Mouse (Mus musculus) ES-Bruce4 (cell line): Measurements from ENCODE around the gene Mogat1. TPM values are rescaled to one million over a fixed set of nuclear protein-coding genes. Genes with fewer than 3 reads are reported as not detected.

Experiments
- H3K27ac ChIP-seq: 2 replicates; pipeline ENCODE4 v1.5.1; 2012; ENCODE audit warnings: low read length, inconsistent platforms; ENCODE audit not compliant: insufficient read depth
- H3K27me3 ChIP-seq: 2 replicates; pipeline ENCODE4 v1.6.1; 2012; ENCODE audit warnings: mild to moderate bottlenecking, low read length, inconsistent platforms; ENCODE audit not compliant: control insufficient read depth, poor library complexity, insufficient read depth, severe bottlenecking
- H3K36me3 ChIP-seq: 2 replicates; pipeline ENCODE4 v1.6.1; 2012; ENCODE audit warnings: inconsistent platforms, mild to moderate bottlenecking, low read length, moderate library complexity; ENCODE audit not compliant: control insufficient read depth, poor library complexity, insufficient read depth, severe bottlenecking
- H3K4me1 ChIP-seq: one replicate; pipeline ENCODE4 v1.8.1; 2011; ENCODE audit warnings: low read length; ENCODE audit not compliant: control insufficient read depth, insufficient read depth
- H3K4me3 ChIP-seq: 2 replicates; pipeline ENCODE4 v1.5.1; 2011; ENCODE audit warnings: low read depth, mild to moderate bottlenecking, low read length
- H3K9ac ChIP-seq: 2 replicates; pipeline ENCODE4 v1.6.1; 2012; ENCODE audit warnings: low read depth, mild to moderate bottlenecking, inconsistent platforms; ENCODE audit not compliant: poor library complexity, severe bottlenecking
- H3K9me3 ChIP-seq: replicated peaks from 2 replicates; pipeline ENCODE4 v1.6.1; 2012; ENCODE audit warnings: mild to moderate bottlenecking, low read length, inconsistent platforms; ENCODE audit not compliant: control insufficient read depth, poor library complexity, insufficient read depth, severe bottlenecking
- CTCF ChIP-seq: IDR thresholded peaks from one replicate; pipeline ENCODE4 v1.8.1; 2011; ENCODE audit warnings: low read depth, low read length
- EP300 ChIP-seq: IDR thresholded peaks from 2 replicates; pipeline ENCODE4 v1.6.1; 2011; ENCODE audit warnings: low read depth, low read length; ENCODE audit not compliant: insufficient read depth
- POLR2A ChIP-seq: IDR thresholded peaks from one replicate; pipeline ENCODE4 v1.8.1; 2011; ENCODE audit warnings: low read length; ENCODE audit not compliant: insufficient read depth
- polyA plus RNA-seq: library from polyadenylated mRNA; stranded (reverse); fragments of >200 nt; gene quantifications from 2 replicates; pipeline ENCODE4 v1.2.4, GENCODE M21; 2011; ENCODE audit warnings: low read depth; ENCODE audit not compliant: missing spikeins, insufficient read depth, insufficient read length

Gene Mogat1
- 1.2 TPM in 1 of 2 replicates, not detected in the other for polyA plus RNA-seq

GRCm38 (mm10) chr1:78510862-78511261 is at the start of gene Mogat1:
Gene Mogat1 (plus strand): TSS chr1:78510991.
- no peak within 1 kb of the TSS for H3K27ac ChIP-seq
- peak within 1 kb of the TSS; percentile 56 for H3K9ac ChIP-seq
- no peaks in the 10 kb centered on the region for H3K9me3 ChIP-seq

GRCm38 (mm10) chr1:78472441-78472840 is 38.4 kb upstream of the Mogat1 start:
- TF ChIP-seq POLR2A (no peak), EP300 (no peak), CTCF (no peak)

More at GRCm38 (mm10) chr1:78510862-78511261, at the start of gene Mogat1:
- TF ChIP-seq EP300, result no peak
- TF ChIP-seq CTCF, result no peak
- TF ChIP-seq POLR2A, result no peak
- H3K4me1 ChIP-seq, result no peaks in the 10 kb centered on the region
- H3K36me3 ChIP-seq, result no peaks in the 10 kb centered on the region
- H3K4me3 ChIP-seq, result peak within 1 kb of the TSS; percentile 71
- peaks cover 3% of the 10 kb centered on the region; the same call in 1 of the 2 replicates for H3K27me3 ChIP-seq

GRCm38 (mm10) chr1:78483430-78483829 is 27.4 kb upstream of the Mogat1 start:
- H3K27me3 ChIP-seq, result no peaks in the 10 kb centered on the region
- no peak for TF ChIP-seq CTCF
- TF ChIP-seq EP300, result no peak
- no peak for TF ChIP-seq POLR2A

More at GRCm38 (mm10) chr1:78472441-78472840, 38.4 kb upstream of the Mogat1 start:
- no peak overlapping the region for H3K4me3 ChIP-seq
- H3K27ac ChIP-seq, result no peak overlapping the region
- peaks cover 42% of the 10 kb centered on the region for H3K36me3 ChIP-seq
- H3K4me1 ChIP-seq, result no peaks in the 10 kb centered on the region
- H3K9ac ChIP-seq, result no peak overlapping the region
- no peaks in the 10 kb centered on the region for H3K27me3 ChIP-seq
- H3K9me3 ChIP-seq, result no peaks in the 10 kb centered on the region

GRCm38 (mm10) chr1:78484361-78484760 is 26.4 kb upstream of the Mogat1 start:
- H3K4me3 ChIP-seq, result no peak overlapping the region
- peaks cover 5% of the 10 kb centered on the region for H3K4me1 ChIP-seq
- no peaks in the 10 kb centered on the region for H3K27me3 ChIP-seq
- H3K9ac ChIP-seq, result no peak overlapping the region
- no peaks in the 10 kb centered on the region for H3K9me3 ChIP-seq
- no peak for TF ChIP-seq POLR2A
- no peak for TF ChIP-seq EP300
- TF ChIP-seq CTCF, result no peak
- no peak overlapping the region for H3K27ac ChIP-seq
- peaks cover 27% of the 10 kb centered on the region for H3K36me3 ChIP-seq

More at GRCm38 (mm10) chr1:78483430-78483829, 27.4 kb upstream of the Mogat1 start:
- no peak overlapping the region for H3K4me3 ChIP-seq
- no peak overlapping the region for H3K27ac ChIP-seq
- no peaks in the 10 kb centered on the region for H3K9me3 ChIP-seq
- no peak overlapping the region for H3K9ac ChIP-seq
- peaks cover 30% of the 10 kb centered on the region for H3K36me3 ChIP-seq
- peaks cover 5% of the 10 kb centered on the region for H3K4me1 ChIP-seq

GRCm38 (mm10) chr1:78488427-78488751 is 22.4 kb upstream of the Mogat1 start:
- H3K9ac ChIP-seq, result peak overlapping the region; percentile 76
- H3K27me3 ChIP-seq, result no peaks in the 10 kb centered on the region
- H3K4me3 ChIP-seq, result peak overlapping the region; percentile 98
- no peak for TF ChIP-seq CTCF
- no peak for TF ChIP-seq EP300
- TF ChIP-seq POLR2A, result no peak
- H3K4me1 ChIP-seq, result peaks cover 5% of the 10 kb centered on the region
- H3K27ac ChIP-seq, result no peak overlapping the region
- peaks cover 18% of the 10 kb centered on the region for H3K36me3 ChIP-seq
- H3K9me3 ChIP-seq, result no peaks in the 10 kb centered on the region

- peak within 1 kb of the TSS; percentile 56; the same call in 1 of the 2 replicates for H3K27ac ChIP-seq
- no peak for TF ChIP-seq POLR2A
Observed at GRCm38 (mm10) chr1:78488752-78489492, 21.9 kb upstream of the Mogat1 start, which contains the start of gene Farsb. Gene Farsb (minus strand): TSS chr1:78488897.

More at GRCm38 (mm10) chr1:78488752-78489492, 21.9 kb upstream of the Mogat1 start, which contains the start of gene Farsb:
- Histone ChIP-seq H3K4me3 (peak within 1 kb of the TSS; percentile 98), H3K27me3 (no peaks in the 10 kb centered on the region), H3K9me3 (no peaks in the 10 kb centered on the region), H3K36me3 (peaks cover 13% of the 10 kb centered on the region), H3K4me1 (peaks cover 5% of the 10 kb centered on the region), H3K9ac (peak within 1 kb of the TSS; percentile 76)
